Mouse (Mus musculus) hematopoietic multipotent progenitor cell, adult 10-12 weeks (in vitro differentiated cells): ENCODE measurements around the gene Eps15l1. TPM values are rescaled to one million over a fixed set of nuclear protein-coding genes. Genes with fewer than 3 reads are reported as not detected.

Experiments used
- polyA plus RNA-seq: library from polyadenylated mRNA; stranded (reverse); fragments of >175 nt; gene quantifications from 2 replicates; pipeline ENCODE4 v1.2.3, GENCODE M21; 2012; ENCODE audit warnings: low replicate concordance

The Eps15l1 gene
- polyA plus RNA-seq, result 10.6 and 23.1 TPM in 2 replicates

DNA sequence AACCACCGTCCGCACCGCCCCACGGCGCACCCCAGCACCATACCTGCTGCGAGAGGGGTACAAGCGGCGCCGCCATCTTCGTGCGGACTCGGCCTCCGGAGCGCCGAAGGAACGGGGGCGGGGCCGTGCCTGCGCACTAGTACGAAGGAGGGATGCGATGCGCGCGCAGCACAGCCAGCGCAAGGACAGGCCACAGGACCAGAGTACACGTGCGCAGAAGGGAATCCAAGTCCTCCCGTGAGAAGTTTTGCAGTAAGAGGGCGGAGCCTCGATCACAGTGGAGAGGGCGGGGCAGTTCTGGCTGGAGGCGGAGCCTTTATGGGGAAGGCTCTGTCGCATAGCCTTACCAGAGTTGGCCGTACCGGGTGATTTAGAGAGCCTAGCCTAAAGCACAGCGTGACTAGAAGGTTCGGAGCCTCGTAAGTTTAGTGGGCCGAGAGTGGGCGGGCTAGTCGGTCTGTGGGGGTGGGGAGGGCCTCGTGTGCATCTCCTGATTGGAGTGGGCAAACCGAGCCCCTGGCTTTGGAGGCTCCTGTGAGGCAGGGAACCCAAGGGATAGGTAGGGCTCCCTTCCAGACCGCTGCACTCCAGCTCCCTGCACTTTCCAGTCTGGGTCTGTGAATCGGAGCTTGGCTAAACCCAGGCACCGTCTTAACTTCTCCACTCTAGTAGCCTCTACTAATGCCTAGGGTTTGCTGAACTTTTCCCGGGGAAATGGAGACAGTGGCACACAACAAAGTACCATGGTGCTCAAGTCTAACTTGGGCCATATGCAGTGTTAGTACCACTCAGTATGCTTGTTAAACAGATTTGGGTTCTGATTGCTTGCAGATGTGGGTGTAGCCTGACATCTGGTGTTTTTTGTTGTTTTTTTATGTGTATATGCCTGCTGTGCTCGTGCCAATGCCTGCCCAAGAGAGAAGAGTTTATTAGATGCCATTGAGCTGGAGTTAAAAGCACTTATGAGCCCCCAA lies at the start of gene Eps15l1:
Gene Eps15l1 (minus strand): TSS at position 99 of the 974 bp plus-strand sequence.

DNA sequence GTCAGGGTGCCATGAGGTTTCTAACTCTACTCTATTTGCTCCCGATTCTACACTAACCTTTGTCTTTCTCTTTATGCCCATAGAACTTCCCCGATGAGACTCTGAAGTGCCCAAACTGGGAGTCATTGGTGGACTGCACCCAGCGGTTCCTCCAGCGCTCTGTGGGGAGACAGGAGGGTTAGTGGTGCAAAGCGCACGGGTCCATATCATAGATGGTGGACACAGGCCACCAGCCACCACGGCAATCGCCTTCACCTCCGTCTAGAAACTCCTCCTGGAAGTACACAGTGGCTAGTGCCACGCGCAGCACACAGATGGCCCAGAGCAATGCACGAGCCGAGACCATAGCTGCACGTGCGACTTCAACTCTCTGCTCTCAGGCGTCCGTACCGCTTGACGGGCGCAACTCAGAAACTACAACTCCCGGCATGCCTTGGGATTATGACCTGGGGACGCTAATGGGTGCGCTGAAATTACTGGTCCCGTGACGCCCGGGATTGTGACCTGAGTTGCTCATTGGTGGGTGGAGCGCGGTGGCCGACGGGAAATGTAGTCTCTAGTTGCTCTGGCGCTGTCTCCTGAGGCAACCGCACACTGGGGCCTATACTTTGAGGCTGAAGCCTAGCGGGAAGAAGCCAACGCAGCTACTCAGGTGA lies 22.2 kb upstream of the Eps15l1 start, which contains the start of the genes Calr3 and 1700030K09Rik:
Gene Calr3 (minus strand): TSS at position 533 of the 656 bp plus-strand sequence.
Gene 1700030K09Rik (plus strand): TSS at position 543 of the 656 bp plus-strand sequence.

DNA sequence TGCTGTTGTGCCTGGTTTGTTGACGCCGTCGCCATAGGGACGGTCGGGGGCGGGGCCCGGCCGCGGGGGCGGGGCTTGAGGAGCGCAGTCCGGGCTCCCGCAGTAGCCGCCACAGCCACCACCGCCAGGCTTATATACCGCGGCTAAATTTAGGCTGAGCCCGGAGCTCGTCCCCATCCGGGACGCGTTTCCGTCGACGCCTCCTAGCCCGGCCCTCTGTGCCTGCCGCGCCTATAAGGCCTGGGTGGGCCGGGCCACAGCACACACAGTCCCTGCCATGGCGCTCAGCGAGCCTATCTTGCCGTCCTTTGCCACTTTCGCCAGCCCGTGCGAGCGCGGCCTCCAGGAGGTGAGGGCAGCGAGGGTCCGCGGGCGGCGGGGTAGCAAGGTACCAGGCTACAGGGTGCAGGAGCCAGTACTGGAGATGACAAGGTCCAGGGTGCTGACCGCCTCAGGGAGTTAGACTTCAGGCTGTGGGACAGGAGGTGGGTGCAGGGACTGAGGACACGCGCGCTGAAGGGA lies 102.4 kb downstream of the Eps15l1 start, which contains the start of gene Klf2:
Gene Klf2 (plus strand): TSS at position 233 of the 522 bp plus-strand sequence.

DNA sequence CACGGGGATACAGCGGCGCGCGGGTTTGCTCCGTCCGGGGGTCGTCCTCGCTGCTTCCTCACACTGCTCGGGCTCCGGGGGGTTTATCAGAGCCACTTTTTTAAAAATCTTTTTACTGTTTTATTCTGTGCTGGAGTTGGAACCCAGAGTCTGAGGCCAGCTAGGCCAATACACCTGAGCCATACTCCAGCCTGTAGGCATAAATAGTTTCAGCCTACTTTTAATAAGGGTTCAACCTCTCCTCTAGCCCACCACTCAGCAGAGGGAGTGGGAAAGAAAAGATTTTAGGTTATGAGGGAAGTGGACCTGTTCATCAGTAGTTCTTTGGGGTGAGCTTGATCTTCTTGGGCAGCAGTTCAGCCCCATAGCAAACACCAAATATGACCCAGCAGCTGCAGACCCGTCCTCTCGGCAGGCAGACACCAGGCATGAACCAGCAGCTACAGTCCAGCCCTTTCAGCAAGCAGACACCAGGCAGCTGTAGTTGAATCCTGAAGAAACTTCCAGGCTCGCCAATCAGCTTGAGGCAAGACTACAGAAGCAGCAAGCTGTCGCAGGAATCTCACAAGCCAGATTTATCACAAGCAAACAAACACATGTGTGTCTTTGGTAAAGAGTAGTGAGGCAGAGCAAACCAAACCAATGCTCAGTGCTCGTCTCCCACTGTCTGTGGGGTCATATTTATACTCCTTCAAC lies 115.9 kb downstream of the Eps15l1 start, which contains the start of gene Gm10282:
Gene Gm10282 (minus strand): TSS at position 51 of the 696 bp plus-strand sequence.

Other genes starting within 250 kb of the Eps15l1 start
- gene Hsh2d, start 231.8 kb downstream of the Eps15l1 start, polyA plus RNA-seq, result 17.8 and 47.2 TPM in 2 replicates
- gene Cib3, start 208.6 kb downstream of the Eps15l1 start, polyA plus RNA-seq, result 0.17 TPM in 1 of 2 replicates, not detected in the other
- not detected in 2 replicates for gene Gm11034, start 207.8 kb downstream of the Eps15l1 start, polyA plus RNA-seq
- 65.6 and 77.9 TPM in 2 replicates for gene Fam32a, start 201.7 kb downstream of the Eps15l1 start, polyA plus RNA-seq
- gene Ap1m1, start 181.4 kb downstream of the Eps15l1 start, polyA plus RNA-seq, result 236 and 295 TPM in 2 replicates
- gene Gm10282, start 116.2 kb downstream of the Eps15l1 start, polyA plus RNA-seq, result 27.7 and 49.2 TPM in 2 replicates
- 711 and 2,389 TPM in 2 replicates for gene Klf2, start 102.4 kb downstream of the Eps15l1 start, polyA plus RNA-seq
- not detected in 2 replicates for gene Calr3, start 22.4 kb upstream of the Eps15l1 start, polyA plus RNA-seq
- gene 1700030K09Rik, start 22.4 kb upstream of the Eps15l1 start, polyA plus RNA-seq, result 2.7 and 3.9 TPM in 2 replicates
- 153 and 205 TPM in 2 replicates for gene Cherp, start 53.8 kb upstream of the Eps15l1 start, polyA plus RNA-seq
- gene Slc35e1, start 71.2 kb upstream of the Eps15l1 start, polyA plus RNA-seq, result 12.6 and 14.4 TPM in 2 replicates
- 22.7 and 52.1 TPM in 2 replicates for gene Med26, start 126.8 kb upstream of the Eps15l1 start, polyA plus RNA-seq
- 14.1 and 39.9 TPM in 2 replicates for gene Smim7, start 149.6 kb upstream of the Eps15l1 start, polyA plus RNA-seq
- 1.3 and 2.3 TPM in 2 replicates for gene Tmem38a, start 150.6 kb upstream of the Eps15l1 start, polyA plus RNA-seq
- gene Nwd1, start 225.3 kb upstream of the Eps15l1 start, polyA plus RNA-seq, result 0.11 and 0.16 TPM in 2 replicates